Mouse (Mus musculus) kidney, adult 2 months (tissue): ENCODE measurements around the gene Slco4a1. TPM values are rescaled to one million over a fixed set of nuclear protein-coding genes. Genes with fewer than 3 reads are reported as not detected.

ENCODE experiments used
- DNase-seq: peaks from one replicate; pipeline ENCODE4 v3.0.0; 2021
- H3K27ac ChIP-seq: fragments of 200-500 bp; 2 replicates; pipeline ENCODE4 v1.5.1; 2012; ENCODE audit warnings: low read depth, low read length, control low read depth, inconsistent platforms; ENCODE audit not compliant: insufficient read depth
- H3K27me3 ChIP-seq: fragments of 200-500 bp; replicated peaks from 2 replicates; pipeline ENCODE4 v1.6.1; 2012; ENCODE audit warnings: mild to moderate bottlenecking, moderate library complexity, low read length, inconsistent platforms; ENCODE audit not compliant: control insufficient read depth, insufficient read depth
- H3K36me3 ChIP-seq: fragments of 200-500 bp; 2 replicates; pipeline ENCODE4 v1.6.1; 2012; ENCODE audit warnings: mild to moderate bottlenecking, moderate library complexity, low read length, inconsistent platforms; ENCODE audit not compliant: control insufficient read depth, insufficient read depth
- H3K4me1 ChIP-seq: fragments of 200-500 bp; 2 replicates; pipeline ENCODE4 v1.6.1; 2011; ENCODE audit warnings: low read length; ENCODE audit not compliant: control insufficient read depth, insufficient read depth
- H3K4me3 ChIP-seq: fragments of 200-500 bp; 2 replicates; pipeline ENCODE4 v1.5.1; 2011; ENCODE audit warnings: mild to moderate bottlenecking, low read depth, low read length, control low read depth; ENCODE audit not compliant: insufficient read depth
- CTCF ChIP-seq: fragments of 200-500 bp; conservative IDR thresholded peaks from 2 replicates; pipeline ENCODE4 v1.5.1; 2011; ENCODE audit warnings: low read depth, mild to moderate bottlenecking, control low read depth, low read length, moderate library complexity, mixed read lengths; ENCODE audit not compliant: insufficient read depth, insufficient read length
- POLR2A ChIP-seq: fragments of 200-500 bp; IDR thresholded peaks from one replicate; pipeline ENCODE4 v1.6.1; 2011; ENCODE audit warnings: low read depth, low read length, control low read depth
- WGBS: fragments of 180-500 bp; shearing (Covaris S2); methylation state at CpG from one replicate; pipeline ENCODE4 v1.1.7; 2018; 5-methylcytosine and 5-hydroxymethylcytosine counted together
- polyA plus RNA-seq: library from polyadenylated mRNA; depleted of rRNA; stranded (reverse); fragments of >200 nt; gene quantifications from 2 replicates; pipeline ENCODE4 v1.2.3, GENCODE M21; 2012

Gene Slco4a1
- polyA plus RNA-seq, 1 experiment: 49.4 TPM

DNA sequence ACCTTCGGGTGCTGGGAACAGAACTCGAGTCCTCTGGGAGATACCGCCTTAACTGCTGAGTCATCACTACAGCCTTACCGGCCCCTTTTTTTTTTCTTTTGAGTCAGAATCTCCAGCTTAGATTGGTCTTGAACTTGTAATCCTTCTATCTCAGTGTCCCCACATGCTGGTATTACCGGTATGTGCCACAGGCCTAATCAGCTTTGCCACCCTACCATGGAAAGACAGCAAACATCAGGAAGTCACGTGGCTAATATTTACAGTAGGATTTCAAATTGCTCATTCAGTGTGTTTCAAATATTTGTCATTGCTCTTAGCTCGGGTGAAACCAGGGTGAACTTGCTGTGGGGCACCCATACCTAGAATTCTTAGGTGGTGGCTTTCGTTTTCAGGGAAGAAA, 6.5 kb downstream of the Slco4a1 start:
- DNase-seq: peak; percentile 20
- peak overlapping the region; percentile 73 for H3K27ac ChIP-seq
- H3K4me3 ChIP-seq: no peak overlapping the region
- 67% methylated on average over 8 of the region's 8 CpGs for WGBS
- no peaks in the 10 kb centered on the region for H3K36me3 ChIP-seq
- no peaks in the 10 kb centered on the region for H3K27me3 ChIP-seq
- H3K4me1 ChIP-seq: peaks cover 10% of the 10 kb centered on the region; the same call in 1 of the 2 replicates
- TF ChIP-seq CTCF (no peak), POLR2A (no peak)

DNA sequence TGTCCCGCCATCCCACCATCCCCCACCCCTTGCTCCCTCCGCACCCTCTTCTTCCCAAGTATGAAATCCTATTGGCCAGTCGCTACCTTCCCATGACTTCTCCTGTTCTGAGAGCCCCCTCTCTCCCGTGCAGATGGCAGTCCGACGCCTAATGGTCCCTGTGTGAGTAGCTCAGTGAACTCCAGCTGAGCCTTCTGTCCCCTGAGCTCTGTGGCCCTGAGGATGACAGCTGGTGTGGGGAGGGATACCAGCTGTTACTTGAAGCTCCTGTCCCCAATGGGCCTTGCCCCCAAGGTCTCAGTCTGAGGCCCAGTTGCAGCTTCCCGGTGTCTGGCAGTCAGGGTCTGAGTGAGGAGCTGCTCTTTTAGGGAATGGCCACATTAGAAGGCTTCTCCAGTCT, 10.5 kb downstream of the Slco4a1 start:
- Histone ChIP-seq H3K27me3 (no peaks in the 10 kb centered on the region), H3K4me3 (no peak overlapping the region), H3K36me3 (no peaks in the 10 kb centered on the region), H3K4me1 (peaks cover 5% of the 10 kb centered on the region; the same call in 1 of the 2 replicates), H3K27ac (no peak overlapping the region)
- WGBS: 71% methylated on average over 7 of the region's 7 CpGs
- no peak for DNase-seq
- TF ChIP-seq CTCF (no peak), POLR2A (no peak)

DNA sequence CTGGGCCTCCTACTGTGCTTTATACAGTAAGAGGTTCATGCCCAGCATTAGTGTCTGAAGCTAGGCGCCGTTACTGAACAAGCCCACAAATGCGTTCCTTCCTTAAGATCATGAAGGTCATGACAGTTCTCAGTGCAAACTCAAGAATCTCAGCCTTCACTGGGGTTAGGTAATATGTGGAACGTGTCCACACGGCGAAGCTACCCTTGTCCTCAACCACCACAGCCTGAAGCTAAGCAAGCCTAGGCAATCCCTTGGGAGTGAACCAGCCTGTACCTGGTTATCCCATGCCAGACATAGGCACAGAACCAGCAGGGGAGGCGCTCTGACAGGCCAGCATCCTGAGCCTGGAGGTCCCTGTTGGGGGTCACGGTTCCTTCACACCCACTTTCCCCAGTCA, 12.8 kb downstream of the Slco4a1 start:
- no peak for DNase-seq
- TF ChIP-seq CTCF: no peak
- no peak for TF ChIP-seq POLR2A
- Histone ChIP-seq H3K27ac (no peak overlapping the region), H3K4me3 (no peak overlapping the region), H3K4me1 (no peaks in the 10 kb centered on the region), H3K27me3 (no peaks in the 10 kb centered on the region), H3K36me3 (no peaks in the 10 kb centered on the region)
- WGBS: 94% methylated on average over 8 of the region's 8 CpGs

DNA sequence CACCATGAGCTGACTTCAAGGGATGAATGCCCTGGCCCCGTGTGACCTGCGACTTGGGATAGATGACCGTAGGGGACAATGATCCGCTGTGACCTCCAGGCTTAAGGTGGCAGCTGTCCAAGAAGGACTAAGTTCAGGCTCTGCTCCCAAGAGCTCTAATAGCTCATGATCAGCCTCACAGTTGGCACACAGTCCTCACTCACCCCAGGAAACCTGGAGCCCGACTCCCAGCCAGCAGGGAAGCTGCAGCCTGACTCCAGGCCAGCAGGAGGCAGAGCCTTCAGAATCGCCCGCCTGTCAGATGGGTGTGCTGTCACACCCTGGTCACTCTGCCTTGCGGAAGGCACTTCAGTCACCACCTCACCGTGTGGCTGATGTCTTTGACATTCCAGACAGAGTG, 13.7 kb downstream of the Slco4a1 start:
- no peaks in the 10 kb centered on the region for H3K36me3 ChIP-seq
- WGBS: 56% methylated on average over 9 of the region's 9 CpGs
- no peaks in the 10 kb centered on the region for H3K27me3 ChIP-seq
- no peak overlapping the region for H3K4me3 ChIP-seq
- TF ChIP-seq CTCF (peak; percentile 49), POLR2A (no peak)
- peak; percentile 59 for DNase-seq
- H3K4me1 ChIP-seq: no peaks in the 10 kb centered on the region
- H3K27ac ChIP-seq: no peak overlapping the region

DNA sequence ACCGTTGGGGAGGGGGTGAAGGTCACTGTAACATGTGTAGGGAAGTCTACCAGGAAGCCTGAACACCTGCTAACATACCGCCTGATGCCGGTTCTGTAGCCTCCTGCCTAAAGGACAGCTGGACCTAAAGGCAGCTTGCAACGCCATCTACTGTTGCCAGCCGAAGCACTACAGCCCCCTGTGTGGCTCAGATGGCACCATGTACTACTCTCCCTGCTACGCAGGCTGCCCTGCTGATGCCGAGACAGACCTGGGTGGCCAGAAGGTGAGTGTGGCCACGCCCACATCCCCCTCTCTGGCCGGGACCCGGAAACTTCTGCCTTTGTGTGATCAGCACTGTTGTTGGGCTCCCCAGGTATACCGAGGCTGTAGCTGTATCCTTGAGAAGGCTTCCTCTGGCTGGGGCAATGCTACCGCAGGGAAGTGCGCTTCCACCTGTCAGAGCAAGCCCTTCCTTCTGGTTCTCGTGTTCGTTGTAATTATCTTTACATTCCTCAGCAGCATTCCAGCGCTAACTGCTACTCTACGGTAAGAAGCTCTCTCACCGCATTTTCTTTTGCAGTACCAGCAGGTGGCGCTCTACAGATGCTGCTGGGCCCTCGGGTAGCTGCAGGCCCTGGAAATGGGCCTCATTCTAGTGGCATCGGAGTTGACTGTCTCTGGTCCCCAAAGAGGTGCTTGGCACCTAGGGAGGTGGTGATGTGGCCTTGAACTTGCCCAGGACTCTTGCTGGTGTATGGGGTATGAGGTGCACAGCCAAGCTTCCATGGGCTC, 16.4 kb downstream of the Slco4a1 start:
- no peaks in the 10 kb centered on the region for H3K4me1 ChIP-seq
- peak; percentile 20 for DNase-seq

DNA sequence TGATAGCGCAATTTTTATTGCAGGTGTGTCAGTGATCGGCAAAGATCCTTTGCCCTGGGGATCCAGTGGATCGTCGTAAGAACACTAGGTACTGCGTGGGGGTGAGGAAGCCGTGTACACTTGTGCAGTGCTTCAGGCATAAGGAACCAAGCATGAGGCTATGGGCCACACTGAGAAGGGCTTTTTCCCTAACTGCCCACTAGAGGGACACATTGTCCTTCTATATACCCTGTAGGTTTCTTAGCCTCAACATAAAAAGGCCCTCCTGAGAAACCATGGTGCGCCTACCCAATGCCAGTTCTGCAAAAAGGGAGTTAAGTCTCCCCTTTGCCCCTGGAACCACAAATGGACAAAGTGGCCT, 17.0 kb downstream of the Slco4a1 start:
- DNase-seq: peak; percentile 55
- Histone ChIP-seq H3K4me3 (no peak overlapping the region), H3K36me3 (no peaks in the 10 kb centered on the region), H3K27ac (no peak overlapping the region), H3K4me1 (no peaks in the 10 kb centered on the region), H3K27me3 (no peaks in the 10 kb centered on the region)
- 37% methylated on average over 7 of the region's 7 CpGs for WGBS
- peak; percentile 63 for TF ChIP-seq CTCF
- TF ChIP-seq POLR2A: no peak

More for the DNA sequence above, 16.4 kb downstream of the Slco4a1 start:
- 12% methylated on average over 21 of the region's 21 CpGs for WGBS
- Histone ChIP-seq H3K27ac (no peak overlapping the region), H3K27me3 (no peaks in the 10 kb centered on the region), H3K4me3 (no peak overlapping the region), H3K36me3 (no peaks in the 10 kb centered on the region)
- TF ChIP-seq CTCF: peak; percentile 67
- TF ChIP-seq POLR2A: no peak

DNA sequence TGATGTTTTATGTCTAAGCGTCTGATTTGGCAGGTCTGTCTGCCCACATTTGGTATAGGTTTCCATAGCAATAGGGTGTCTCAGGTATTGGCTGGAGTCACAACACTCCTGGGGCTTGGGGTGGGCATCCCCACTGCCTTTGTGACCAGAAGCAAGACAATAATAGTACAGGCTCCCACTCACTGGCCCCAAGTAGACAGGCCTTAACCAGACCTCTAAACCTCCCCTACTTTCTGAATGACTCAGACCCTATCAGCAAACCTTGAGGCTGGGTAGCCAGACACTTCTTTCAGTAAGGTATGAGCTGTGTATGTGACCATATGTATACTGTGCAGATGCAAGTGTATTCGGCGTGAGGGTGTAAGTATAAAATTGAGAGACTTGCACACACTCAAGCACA, 18.8 kb downstream of the Slco4a1 start:
- no peak for DNase-seq
- Histone ChIP-seq H3K27me3 (no peaks in the 10 kb centered on the region), H3K4me1 (no peaks in the 10 kb centered on the region), H3K36me3 (no peaks in the 10 kb centered on the region), H3K27ac (no peak overlapping the region), H3K4me3 (no peak overlapping the region)
- 91% methylated on average over 3 of the region's 3 CpGs for WGBS
- no peak for TF ChIP-seq POLR2A
- TF ChIP-seq CTCF: no peak
